Mouse (Mus musculus): ENCODE results near the gene Trim28.

DNA sequence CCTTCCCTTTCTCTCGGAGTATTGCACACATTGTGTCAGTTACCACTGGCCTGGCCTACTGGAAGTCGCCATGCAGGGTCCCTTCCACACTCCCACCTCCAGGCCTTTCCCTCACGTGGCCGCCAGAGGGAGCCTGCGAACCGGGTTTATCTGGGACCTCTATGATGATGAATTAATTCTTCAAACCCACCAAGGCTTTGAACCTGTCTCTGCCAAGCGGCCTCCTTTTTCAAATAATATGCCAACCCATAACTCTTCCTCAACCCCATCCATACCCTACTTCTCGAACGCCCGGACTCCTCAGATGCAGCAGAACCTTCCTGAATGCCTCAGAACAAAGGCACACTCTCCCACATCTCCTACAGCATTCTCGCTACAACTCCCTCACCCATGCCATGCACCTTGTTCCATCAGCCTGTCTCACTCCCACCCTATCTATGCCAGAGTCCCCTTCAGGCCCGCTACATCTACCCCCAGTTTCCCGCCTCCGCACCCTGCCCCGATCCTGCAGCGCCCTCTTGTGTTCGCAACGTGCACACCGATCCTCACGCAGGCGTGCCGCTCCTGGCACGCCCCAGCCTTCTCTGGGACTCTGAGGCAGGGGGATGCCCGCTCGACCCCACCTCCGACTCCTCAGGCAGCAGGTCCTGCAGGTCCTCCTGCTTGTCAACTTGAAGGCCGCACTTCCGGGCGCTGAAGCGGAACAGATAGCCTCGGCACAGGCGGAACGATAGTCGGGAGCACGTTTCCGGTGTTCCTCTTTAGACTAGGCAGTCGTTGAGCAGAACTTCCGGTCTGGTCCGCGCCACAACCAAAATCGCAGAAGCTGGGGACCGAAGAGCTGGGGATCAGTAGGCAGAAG lies 10.5 kb downstream of the Trim28 start:
- TF ChIP-seq NELFE (IDR thresholded peaks at IDR 0.05; ENCODE audit: low read depth, low read length) (peak; percentile 54; the same call in 1 of the 2 replicates), EP300 (IDR thresholded peaks at IDR 0.05; ENCODE audit: low read depth in 1 of 2, low read length in 2 of 2) (peak in 1 of 2 experiments; percentile 13; a peak in 2 of 4 replicates), POLR2A (IDR thresholded peaks at IDR 0.05; ENCODE audit: control insufficient read depth in 1 of 2, insufficient read depth in 1 of 2, low read depth in 1 of 2, low read length in 2 of 2, poor library complexity in 1 of 2) (peak; percentile 43 to 47; a peak in 2 of 4 replicates), CTCF (IDR thresholded peaks at IDR 0.05 in 2 of 3, conservative IDR thresholded peaks at IDR 0.05 in 1 of 3; ENCODE audit: control insufficient read depth in 1 of 3, insufficient read depth in 1 of 3, low read depth in 2 of 3, low read length in 3 of 3, poor library complexity in 1 of 3, severe bottlenecking in 1 of 3) (peak; percentile 64 to 91 (median 82)), USF1 (IDR thresholded peaks at IDR 0.05; ENCODE audit: low read depth, low read length) (peak; percentile 61), ZC3H11A (IDR thresholded peaks at IDR 0.05; ENCODE audit: low read depth, low read length) (peak; percentile 24; the same call in 1 of the 2 replicates)

All from MEL (cell line).